In the genomic region with DNA sequence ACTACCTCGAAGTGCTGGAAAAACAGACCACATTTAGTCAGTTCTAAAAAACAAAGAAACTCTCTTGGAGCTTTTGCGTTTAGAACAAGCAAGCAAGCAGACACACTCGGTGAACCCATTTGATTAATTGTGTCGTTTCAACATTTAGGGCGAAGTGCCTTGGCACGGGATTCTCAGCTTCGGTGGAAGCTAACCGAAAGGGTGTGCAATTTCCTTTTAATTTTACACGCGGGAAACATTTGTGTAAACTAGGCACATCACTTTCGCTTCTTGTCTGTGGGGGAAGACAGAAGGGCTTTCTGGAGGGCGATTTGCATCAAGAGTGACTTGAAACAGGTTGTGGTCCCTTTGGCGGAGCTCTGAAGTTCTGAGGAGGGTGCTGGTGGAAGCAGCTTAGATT, we compare ENCODE assay signal across 8 mouse cellular contexts. TPM values are rescaled to one million over a fixed set of nuclear protein-coding genes. Genes with fewer than 3 reads are reported as not detected.
DNase-seq lines count a peak whose midpoint lies in the region; ATAC-seq and TF ChIP-seq lines count a peak whose summit lies in the region.

No protein-coding gene starts in this region.

- H3K27ac ChIP-seq in lung, embryonic 15.5 days, result no peak overlapping the region
- peak overlapping the region; percentile 79 for H3K27ac ChIP-seq in limb, embryonic 10.5 days
- peak overlapping the region; percentile 54; the same call in 1 of the 2 replicates for H3K27ac ChIP-seq in neural tube, embryonic 15.5 days (replicated peaks)

- DNase-seq in cerebellum, postnatal 36 days, result no peak
- no peak for DNase-seq in lung, adult 2 months
- peak; percentile 45 for DNase-seq in limb, embryonic 10.5 days (ENCODE audit: low spot score)
- DNase-seq in ovary, adult 18-20 months (ENCODE audit: low spot score), result no peak
- no peak for DNase-seq in kidney, adult 8-10 months

- 1% methylated on average over 13 of the region's 13 CpGs for WGBS in lung, embryonic 15.5 days
- WGBS in lung, adult 2 months, result 2% methylated on average over 13 of the region's 13 CpGs
- 7% methylated on average over 13 of the region's 13 CpGs for WGBS in limb, embryonic 10.5 days
- WGBS in neural tube, embryonic 15.5 days, result 6% methylated on average over 13 of the region's 13 CpGs

- no peak for TF ChIP-seq POLR2A in lung, adult 2 months (IDR thresholded peaks at IDR 0.05; ENCODE audit: borderline replicate concordance, extremely low read depth, low read depth, low read length)

- H3K36me3 ChIP-seq in lung, embryonic 15.5 days, result no peaks in the 10 kb centered on the region
- H3K36me3 ChIP-seq in limb, embryonic 10.5 days, result no peaks in the 10 kb centered on the region
- 0 out of 2 replicates have a peak, but pooled peaks cover 7% of the 10 kb centered on the region for H3K36me3 ChIP-seq in neural tube, embryonic 15.5 days

- no peak for TF ChIP-seq CTCF in lung, adult 2 months (IDR thresholded peaks at IDR 0.05; ENCODE audit: insufficient read depth, low read length)

- 0 out of 2 replicates have a peak, but pooled peaks have one; percentile 1 for ATAC-seq in cerebellum, adult (ENCODE audit: insufficient number of reproducible peaks, low FRiP score, low TSS enrichment)
- ATAC-seq in lung, embryonic 15.5 days (ENCODE audit: borderline replicate concordance, extremely low read depth, low FRiP score, low TSS enrichment), result no peak
- peak; percentile 29; the same call in 1 of the 2 replicates for ATAC-seq in neural tube, embryonic 15.5 days (ENCODE audit: low FRiP score)

- peak overlapping the region; percentile 88 for H3K4me2 ChIP-seq in lung, embryonic 15.5 days
- peak overlapping the region; percentile 75 for H3K4me2 ChIP-seq in neural tube, embryonic 15.5 days

- H3K9me3 ChIP-seq in lung, embryonic 15.5 days, result no peaks in the 10 kb centered on the region
- H3K9me3 ChIP-seq in limb, embryonic 10.5 days (replicated peaks), result no peaks in the 10 kb centered on the region
- H3K9me3 ChIP-seq in neural tube, embryonic 15.5 days (replicated peaks), result no peaks in the 10 kb centered on the region

- H3K27me3 ChIP-seq in lung, embryonic 15.5 days, result peaks cover 45% of the 10 kb centered on the region
- H3K27me3 ChIP-seq in limb, embryonic 10.5 days (ENCODE audit: low read depth, poor library complexity, severe bottlenecking), result peaks cover 47% of the 10 kb centered on the region
- no peaks in the 10 kb centered on the region for H3K27me3 ChIP-seq in neural tube, embryonic 15.5 days (replicated peaks)

- H3K9ac ChIP-seq in lung, embryonic 15.5 days, result no peak overlapping the region
- H3K9ac ChIP-seq in neural tube, embryonic 15.5 days (replicated peaks), result peak overlapping the region; percentile 35

- peaks cover 20% of the 10 kb centered on the region; the same call in 1 of the 2 replicates for H3K4me1 ChIP-seq in lung, embryonic 15.5 days
- no peaks in the 10 kb centered on the region for H3K4me1 ChIP-seq in lung, adult 2 months (ENCODE audit: control insufficient read depth, insufficient read depth, low read length)
- H3K4me1 ChIP-seq in limb, embryonic 10.5 days, result peaks cover 22% of the 10 kb centered on the region
- H3K4me1 ChIP-seq in neural tube, embryonic 15.5 days, result peaks cover 33% of the 10 kb centered on the region

- peak overlapping the region; percentile 43 for H3K4me3 ChIP-seq in lung, embryonic 15.5 days
- no peak overlapping the region for H3K4me3 ChIP-seq in lung, adult 2 months (replicated peaks; ENCODE audit: extremely low read depth, low read depth, low read length)
- H3K4me3 ChIP-seq in limb, embryonic 10.5 days, result peak overlapping the region; percentile 59
- H3K4me3 ChIP-seq in neural tube, embryonic 15.5 days (replicated peaks), result peak overlapping the region; percentile 41

RNA-seq across cellular contexts. Expression of a gene that starts 6.9 kb away (rescaled TPM):
- 0.53 and 0.65 TPM in 2 replicates for polyA plus RNA-seq in lung, embryonic 15.5 days (2015; fragmentation: Nextera tagmentation; extraction: Ambion mirVana)
- polyA plus RNA-seq in lung, adult 2 months (2012; rRNA removed), result 0.02 TPM in 1 of 2 replicates, not detected in the other
- 5.1 and 5.9 TPM in 2 replicates for polyA plus RNA-seq in limb, embryonic 10.5 days (2016; fragmentation: Nextera tagmentation; extraction: Ambion mirVana)
- polyA plus RNA-seq in neural tube, embryonic 15.5 days (2015; fragmentation: Nextera tagmentation; extraction: Ambion mirVana), result 33.1 and 36.2 TPM in 2 replicates
